Mouse (Mus musculus) heart, adult 2 months (tissue): ENCODE measurements at regions not wholly inside any gene's neighbourhood (a gene's known extent, or its start where the extent isn't known, plus 50 kb on each side); places are given as distances from the start of the nearest gene placed in this dataset.

Source experiments
- CTCF ChIP-seq: fragments of 200-600 bp; IDR thresholded peaks from 2 replicates; pipeline ENCODE4 v1.8.1; 2022; ENCODE audit warnings: antibody characterized with exemption, mild to moderate bottlenecking, moderate library complexity
- POLR2A ChIP-seq: fragments of 200-500 bp; IDR thresholded peaks from 2 replicates; pipeline ENCODE4 v1.6.1; 2011; ENCODE audit warnings: mild to moderate bottlenecking, low read depth, low read length, control low read depth; ENCODE audit not compliant: insufficient read depth

DNA sequence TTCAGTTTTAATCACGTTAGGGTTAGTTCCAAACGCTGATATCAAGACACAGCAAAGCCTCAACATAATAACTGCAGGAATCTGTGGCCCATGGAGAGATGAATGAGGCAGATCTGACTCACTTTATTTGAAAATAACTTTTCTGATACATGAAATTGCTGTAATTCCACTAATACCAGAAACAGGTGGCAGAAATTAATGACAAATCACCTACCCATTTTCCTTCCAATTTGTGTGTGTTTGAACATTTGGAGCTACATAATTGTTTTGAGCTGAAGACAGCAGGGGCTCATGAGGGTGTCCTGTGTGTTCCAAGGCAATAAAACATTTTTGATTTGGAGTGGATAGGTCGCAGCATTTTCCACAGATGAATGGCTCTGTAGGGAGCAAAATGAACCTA lies 254.2 kb upstream of the Zc3h12c start:
- TF ChIP-seq CTCF, result no peak
- TF ChIP-seq POLR2A, result no peak
